Mouse (Mus musculus) lung, postnatal 10 days (tissue): Measurements from ENCODE around the gene B020031M17Rik.
"Not testable (repeated sequence)": the region's sequence is repeated elsewhere in the genome, so short reads cannot be mapped to it uniquely, and the experiment has no call there.

Experiments used
- DNase-seq: peaks from one replicate; pipeline ENCODE4 v3.0.0; 2021

The B020031M17Rik gene

DNA sequence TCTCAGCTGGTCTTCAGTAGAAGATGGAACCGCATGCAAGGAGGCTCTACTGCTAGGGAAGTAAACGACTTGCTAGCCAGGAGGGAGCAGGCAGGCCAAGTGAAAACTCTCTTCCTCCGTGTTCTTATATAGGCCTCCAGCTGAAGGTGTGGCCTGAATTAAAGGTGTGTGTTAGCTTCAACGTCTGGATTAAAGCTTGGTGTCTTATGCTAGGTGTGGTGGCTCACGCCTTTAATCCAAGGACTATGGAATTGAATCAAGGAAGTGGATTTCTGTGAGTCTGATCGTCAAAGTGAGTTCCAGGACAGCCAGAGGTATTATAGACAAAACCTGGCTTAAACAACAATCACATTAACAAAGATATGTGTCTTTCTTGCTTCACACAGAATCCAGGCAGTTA is at the start of gene B020031M17Rik:
Gene B020031M17Rik (minus strand): TSS at position 101 of the 400 bp plus-strand sequence.
- DNase-seq: not testable (repeated sequence)

DNA sequence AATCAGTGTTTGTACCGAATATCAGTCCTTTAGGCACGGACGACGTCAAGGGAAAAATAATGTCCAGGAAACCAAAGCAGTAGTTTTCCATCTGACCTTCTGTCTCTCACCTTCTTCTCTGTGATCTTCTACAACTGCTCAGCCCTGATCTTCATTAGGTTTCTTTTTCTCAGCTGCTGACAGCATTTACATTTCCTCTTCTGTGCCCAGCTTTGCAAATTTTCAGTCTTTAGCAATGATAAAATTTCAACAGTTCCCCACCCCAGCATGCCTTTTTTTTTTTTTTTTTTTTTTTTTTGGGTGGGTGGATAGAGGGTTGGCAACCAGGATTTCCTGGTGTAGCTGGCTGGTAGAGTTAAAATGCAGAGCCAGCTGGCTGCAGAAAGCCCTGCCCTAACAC is 48.6 kb upstream of the B020031M17Rik start:
- not testable (repeated sequence) for DNase-seq

- not testable (repeated sequence) for DNase-seq
Measured at GRCm38 (mm10) chr13:119998442-119999086, 48.0 kb upstream of the B020031M17Rik start.

GRCm38 (mm10) chr13:119991917-119992496 is 41.4 kb upstream of the B020031M17Rik start:
- not testable (repeated sequence) for DNase-seq

- DNase-seq: not testable (repeated sequence)
Measured at GRCm38 (mm10) chr13:119991264-119991663, 40.7 kb upstream of the B020031M17Rik start.

DNA sequence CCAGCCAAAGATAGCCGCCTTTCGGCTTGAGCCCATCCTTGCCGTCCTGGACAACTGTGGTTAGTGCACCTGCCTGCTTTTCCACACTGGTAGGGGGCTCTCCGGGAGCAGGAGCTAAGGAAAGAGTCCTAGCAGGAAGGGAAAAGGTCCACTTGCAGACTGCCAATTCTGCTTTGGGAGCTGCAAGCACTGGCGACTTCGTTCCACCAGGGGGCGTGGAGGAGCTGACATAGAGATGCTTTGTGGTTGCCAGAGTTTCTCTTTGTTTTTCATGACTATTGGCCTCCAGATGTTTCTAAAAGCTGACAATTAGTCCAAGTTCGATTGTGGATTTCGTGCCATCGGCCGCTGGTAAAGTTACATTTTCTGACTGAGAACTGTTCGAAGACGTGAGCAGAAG is 18.6 kb upstream of the B020031M17Rik start:
- not testable (repeated sequence) for DNase-seq

- not testable (repeated sequence) for DNase-seq
Measured at GRCm38 (mm10) chr13:119968193-119968592, 17.6 kb upstream of the B020031M17Rik start.

- DNase-seq: peak; percentile 21
Measured at GRCm38 (mm10) chr13:119965968-119966367, 15.4 kb upstream of the B020031M17Rik start.

- DNase-seq: not testable (repeated sequence)
Measured at GRCm38 (mm10) chr13:119965302-119965952, 14.8 kb upstream of the B020031M17Rik start.

GRCm38 (mm10) chr13:119962856-119963255 is 12.2 kb upstream of the B020031M17Rik start:
- not testable (repeated sequence) for DNase-seq

GRCm38 (mm10) chr13:119955567-119955966 is 5.0 kb upstream of the B020031M17Rik start:
- not testable (repeated sequence) for DNase-seq

DNA sequence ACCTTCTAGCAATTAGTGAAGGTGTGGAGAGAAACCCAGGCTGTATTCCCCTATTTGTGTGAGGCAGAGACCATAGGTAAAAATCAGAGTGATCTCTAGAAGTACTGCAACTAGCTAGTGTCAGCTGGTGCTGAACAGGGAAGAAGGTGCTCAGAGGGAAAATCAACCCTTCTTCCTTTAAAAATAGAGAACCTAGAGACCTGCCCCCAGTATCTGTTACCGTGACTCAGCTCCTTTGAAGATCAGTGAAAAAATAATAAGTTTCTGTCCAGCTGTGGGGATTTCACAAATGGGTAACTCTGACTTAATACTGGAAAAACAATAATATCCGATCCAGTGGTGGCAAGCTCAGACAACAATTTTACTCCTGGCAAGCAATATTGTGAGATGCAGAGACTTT is 4.5 kb upstream of the B020031M17Rik start:
- not testable (repeated sequence) for DNase-seq

DNA sequence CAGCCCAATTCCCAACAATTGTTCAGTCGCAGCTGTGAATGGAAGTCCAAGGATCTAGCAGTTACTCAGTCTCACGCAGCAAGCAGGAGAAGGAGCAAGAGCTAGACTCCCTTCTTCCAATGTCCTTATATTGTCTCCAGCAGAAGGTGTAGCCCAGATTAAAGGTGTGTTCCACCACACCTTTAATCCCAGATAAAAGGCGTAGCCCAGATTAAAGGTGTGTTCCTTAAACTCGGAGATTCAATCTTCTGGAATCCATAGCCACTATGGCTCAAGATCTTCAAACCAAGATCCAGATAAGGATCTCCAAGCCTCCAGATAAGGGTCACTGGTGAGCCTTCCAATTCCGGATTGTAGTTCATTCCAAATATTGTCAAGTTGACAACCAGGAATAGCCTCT is 21.4 kb downstream of the B020031M17Rik start, which contains the start of gene Gm21761:
Gene Gm21761 (minus strand): TSS at position 101 of the 400 bp plus-strand sequence.
- not testable (repeated sequence) for DNase-seq

DNA sequence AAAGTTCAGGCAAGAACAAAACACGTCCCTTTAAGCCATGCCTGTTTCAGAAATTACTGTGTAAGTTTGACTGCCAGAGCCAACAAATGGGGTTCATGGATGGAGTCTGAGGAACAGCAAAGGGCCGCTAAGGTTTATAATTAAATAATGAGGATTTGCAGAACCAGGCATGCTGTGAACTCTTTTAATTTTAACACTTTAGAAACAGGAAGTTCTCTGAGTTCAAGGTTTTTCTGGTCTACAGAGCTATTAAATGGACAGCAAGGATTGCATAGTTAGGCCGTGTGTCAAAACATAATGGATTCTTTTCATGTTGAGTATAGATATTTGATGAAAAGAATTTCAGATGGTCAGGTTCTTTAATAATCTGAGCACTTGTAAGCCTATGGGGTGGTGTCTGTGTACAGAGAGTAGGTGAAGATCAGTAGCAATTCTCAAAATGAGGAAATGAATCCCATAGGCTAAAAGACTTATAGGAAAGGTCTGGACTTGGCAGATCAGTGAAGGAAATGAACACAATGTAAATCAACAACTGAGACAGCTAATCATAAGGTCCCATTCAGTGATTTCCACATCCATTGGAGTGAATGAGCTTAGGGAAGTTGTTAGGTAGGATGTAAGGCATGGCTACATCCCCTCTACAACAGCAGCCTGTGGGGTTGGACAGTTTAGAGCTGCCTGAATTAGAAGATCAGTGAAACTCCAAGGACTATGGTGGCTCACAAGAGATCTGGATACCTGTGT is 25.8 kb downstream of the B020031M17Rik start:
- DNase-seq: not testable (repeated sequence)

GRCm38 (mm10) chr13:119916966-119917722 is 33.5 kb downstream of the B020031M17Rik start:
- DNase-seq: not testable (repeated sequence)

DNA sequence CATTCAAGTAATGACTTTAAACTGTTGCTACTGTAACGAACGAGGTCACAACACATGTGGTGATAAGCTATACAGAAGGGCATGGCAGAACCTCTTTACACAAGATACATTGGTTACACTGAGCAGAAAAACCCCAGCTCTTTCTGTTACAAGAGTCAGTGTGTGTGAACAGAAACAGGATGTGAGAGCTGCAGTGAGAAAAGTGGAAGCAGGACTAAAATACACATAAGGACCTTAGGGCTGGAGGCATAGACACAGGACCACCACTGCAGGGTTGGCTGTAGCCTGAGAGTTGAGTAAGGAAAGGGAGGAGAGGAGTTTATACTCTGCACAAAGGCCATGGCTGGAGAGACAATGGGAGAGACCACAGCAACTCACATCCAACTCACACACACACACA is 34.2 kb downstream of the B020031M17Rik start:
- not testable (repeated sequence) for DNase-seq
